Mouse (Mus musculus) lung, postnatal 10 days (tissue): ENCODE results near the gene Rnaseh2c.

Source experiments
- DNase-seq: peaks from one replicate; pipeline ENCODE4 v3.0.0; 2021

Rnaseh2c gene

DNA sequence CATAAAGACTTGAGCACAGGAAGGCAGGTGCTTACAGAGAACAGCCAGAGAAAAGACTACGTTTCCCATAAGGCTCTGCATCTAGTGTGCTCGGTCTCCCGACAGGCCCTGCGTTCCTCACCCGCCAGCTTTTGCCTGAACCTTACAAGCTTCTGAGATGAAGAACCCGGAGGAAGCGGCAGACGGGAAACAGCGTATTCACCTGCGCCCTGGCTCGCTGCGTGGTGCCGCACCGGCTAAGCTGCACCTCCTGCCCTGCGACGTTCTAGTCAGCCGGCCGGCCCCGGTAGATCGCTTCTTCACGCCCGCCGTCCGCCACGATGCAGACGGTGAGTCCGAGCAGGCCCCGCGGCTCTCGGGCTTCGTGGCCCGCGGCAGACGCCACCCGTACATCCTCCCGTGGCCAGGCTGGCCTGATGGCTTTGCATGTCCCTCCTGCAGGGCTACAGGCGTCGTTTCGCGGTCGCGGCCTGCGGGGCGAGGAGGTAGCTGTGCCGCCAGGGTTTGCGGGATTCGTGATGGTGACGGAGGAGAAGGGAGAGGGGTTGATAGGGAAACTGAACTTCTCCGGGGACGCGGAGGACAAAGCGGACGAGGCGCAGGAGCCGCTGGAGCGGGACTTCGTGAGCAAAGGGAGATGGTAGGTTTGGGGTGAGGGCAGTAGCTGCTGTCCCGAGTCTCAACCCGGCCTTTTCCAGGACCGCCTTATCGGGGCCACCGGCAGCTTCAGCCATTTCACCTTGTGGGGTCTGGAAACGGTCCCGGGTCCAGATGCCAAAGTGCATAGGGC is at the start of gene Rnaseh2c:
Gene Rnaseh2c (plus strand): TSS at position 122 of the 790 bp plus-strand sequence.
- peak; percentile 79 for DNase-seq

DNA sequence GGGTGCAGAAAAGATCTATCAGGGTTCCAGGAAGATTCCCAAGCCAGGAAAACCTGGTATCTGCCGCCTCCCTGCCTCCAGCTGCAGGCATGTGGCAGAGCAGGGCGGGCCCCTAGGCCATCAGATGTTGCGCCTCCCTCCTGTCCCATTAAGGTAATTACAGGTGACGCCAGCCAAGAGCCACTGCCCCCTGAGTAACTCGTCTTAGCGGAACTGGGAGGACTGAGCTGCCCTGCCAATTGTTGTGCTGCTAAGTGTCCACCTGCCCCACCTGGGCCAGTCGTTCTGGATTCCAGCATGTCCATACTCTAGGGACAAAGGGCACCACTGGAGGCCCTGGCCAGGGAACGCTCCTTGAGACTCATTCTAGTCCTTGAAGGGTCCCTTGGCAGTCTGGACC is 47.9 kb upstream of the Rnaseh2c start:
- no peak for DNase-seq

DNA sequence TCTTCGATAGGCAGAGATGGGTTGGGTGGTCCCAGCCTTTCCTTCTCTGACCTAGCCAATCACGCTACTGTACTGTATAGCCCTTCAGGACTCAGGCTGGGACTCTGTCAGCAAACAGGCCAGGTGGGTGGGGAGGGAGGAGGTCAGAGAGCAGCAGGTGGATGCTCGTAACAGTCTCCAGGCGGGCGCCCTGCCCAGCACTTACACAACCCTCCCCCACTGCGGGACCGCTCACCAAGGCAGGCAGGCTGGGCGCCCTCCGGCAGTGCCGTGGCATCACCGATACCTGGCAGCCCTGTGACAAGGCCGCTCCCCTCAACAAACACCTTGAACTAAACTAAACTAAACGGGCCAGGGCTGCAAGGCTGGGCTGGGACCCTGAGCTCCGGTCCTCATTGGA is 47.5 kb upstream of the Rnaseh2c start:
- DNase-seq = peak; percentile 48

DNA sequence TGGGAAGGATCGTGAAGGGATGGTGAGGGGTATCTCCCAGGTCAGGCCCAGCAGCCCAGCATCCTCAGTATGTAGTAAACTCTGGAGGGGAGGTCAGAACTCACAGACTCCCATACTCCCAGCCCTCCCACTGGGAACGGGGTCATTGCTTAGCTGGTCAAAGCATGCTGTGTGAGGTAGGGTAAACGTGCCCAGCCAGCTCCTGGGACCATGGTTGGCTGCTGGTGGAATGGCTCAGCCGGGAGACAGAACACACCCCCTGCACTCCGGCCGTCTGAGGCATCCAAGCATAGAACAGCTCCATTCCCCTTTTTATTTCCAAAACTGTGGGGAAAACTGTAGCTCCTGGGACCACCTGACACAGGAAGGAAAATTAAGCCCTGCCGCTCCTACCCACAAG is 43.5 kb upstream of the Rnaseh2c start:
- DNase-seq = no peak

DNA sequence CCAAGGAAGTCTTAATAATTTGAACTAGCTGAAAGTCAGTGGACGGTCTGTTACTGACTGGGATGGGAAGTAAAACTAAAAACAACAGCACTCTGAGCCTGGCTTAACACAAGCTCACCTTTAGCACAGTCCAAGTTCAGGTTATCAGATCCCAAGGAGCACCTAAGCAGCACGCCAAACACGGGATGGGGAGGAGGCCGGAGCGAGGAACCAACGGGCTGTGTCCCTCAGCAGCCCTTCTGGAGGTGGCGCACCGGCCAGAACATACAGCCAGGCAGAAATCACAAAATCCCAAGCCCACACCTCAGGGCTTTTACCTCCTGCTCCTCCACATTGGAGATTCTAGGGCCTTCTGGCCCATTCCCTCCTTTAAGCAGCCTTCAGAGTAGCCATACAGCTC is 42.9 kb upstream of the Rnaseh2c start:
- no peak for DNase-seq

DNA sequence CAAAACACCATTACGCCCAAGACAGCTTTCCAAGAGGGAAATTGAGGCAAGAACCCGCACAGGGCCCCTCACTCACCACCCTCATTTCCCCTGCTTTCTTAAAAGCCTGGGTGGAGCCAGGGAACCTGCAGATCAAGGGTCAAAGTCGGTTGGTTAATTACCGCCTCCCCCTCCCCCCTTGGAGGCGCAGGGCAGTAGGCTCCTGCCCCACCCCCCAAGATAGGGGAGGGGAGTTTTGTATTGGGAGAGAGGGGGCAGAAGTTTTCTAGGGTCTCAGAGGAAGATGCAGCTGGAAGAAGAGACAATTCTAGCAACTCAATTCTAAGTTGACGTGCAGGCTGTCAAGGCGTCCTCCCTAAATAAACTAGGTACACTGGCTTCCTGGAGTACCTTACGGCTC is 42.4 kb upstream of the Rnaseh2c start:
- DNase-seq = no peak

DNA sequence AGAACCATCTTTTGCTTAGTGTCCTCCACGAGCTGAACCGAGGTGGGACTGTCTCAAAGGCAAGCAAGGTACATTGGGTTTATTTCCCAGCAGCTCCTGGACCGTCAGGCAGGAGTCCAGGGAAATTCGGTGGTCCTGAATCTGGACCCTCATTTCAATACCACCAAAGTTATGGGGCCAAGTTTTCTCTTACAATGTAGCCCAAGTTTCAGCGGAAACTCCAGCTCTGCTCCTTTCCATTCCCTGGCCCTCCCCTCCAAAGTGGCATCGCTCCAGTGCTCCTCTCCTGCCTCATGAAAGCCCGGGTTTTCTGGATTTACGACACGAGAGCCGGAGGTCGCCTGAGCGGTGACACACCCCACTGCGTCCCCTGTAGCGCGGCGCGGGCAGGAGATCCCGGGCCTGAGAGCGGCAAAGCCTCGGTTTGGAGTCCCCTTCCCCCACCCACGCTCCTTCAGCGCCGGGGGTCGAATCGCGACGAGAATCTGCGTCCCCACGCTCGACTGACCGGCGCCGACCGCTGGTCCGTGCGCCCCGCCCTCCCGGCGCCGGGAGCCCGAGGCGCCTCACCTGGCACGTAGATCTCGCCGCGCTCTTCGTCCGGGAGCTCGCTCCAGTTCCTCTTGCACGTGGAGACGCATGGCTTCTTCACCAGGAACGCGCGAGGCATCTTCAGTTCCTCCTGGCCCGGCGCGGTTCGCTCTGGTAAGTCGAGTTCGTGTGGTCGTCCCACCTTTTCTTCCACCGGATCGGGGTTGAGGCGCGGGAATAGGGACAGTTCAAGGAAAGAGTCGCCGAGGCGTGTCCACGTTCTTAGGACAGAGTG is 41.8 kb upstream of the Rnaseh2c start:
- DNase-seq = no peak

DNA sequence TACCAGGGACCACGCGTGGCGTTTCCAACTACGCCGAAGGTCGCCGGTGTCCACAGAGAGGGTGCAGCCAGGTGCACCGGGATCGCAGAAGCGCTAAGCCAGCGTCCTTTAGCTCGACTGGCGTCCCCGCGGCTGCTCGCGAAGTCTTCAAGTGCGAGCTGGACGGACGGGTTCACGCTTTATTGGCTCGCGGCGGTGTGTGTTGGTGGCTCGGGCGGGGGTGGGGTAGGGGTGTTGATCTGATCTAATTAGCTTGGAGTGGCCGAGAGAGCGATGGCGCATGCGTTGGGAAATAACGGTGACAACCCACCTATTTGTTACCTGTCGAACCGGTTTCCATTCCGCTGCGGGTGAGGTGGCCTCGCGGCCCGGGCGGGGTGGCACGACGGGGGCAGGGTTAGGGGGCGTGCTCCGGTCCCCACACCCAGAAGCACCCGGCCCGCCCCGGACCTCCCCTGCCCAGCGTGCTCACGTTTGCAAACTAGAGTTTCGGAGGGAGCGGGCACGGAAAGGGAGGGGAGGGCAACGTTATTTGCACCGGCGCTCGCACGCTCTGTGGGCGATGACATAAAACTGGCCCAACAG is 41.1 kb upstream of the Rnaseh2c start, which contains the start of gene Ovol1:
Gene Ovol1 (minus strand): TSS at position 190 of the 585 bp plus-strand sequence.
- DNase-seq = peak; percentile 72

DNA sequence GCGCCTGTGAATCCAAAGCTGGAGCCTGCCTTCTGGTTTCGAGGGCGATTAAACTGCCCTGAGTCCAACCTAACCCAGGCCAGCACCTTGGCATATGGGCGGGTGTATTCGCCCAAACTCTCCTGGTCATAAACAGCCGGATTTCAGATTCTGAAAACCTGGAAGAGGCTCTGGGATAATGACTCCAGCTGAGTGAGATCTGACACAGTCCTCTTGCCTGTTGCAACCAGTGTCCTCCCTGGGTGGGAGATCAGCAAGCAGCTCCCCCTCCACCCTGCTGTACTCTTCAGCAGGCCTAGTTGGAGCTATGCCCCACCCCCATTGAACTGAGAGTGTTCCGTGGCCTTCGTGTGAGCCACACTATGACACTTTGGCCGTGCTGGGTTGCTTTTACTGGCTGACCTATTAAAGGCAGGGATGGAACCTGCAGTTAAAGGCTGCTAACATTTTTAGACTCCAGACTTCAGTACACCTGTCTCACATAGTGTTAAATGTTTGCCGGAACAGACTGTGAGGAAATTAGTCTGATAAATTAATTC is 40.4 kb upstream of the Rnaseh2c start:
- no peak for DNase-seq

DNA sequence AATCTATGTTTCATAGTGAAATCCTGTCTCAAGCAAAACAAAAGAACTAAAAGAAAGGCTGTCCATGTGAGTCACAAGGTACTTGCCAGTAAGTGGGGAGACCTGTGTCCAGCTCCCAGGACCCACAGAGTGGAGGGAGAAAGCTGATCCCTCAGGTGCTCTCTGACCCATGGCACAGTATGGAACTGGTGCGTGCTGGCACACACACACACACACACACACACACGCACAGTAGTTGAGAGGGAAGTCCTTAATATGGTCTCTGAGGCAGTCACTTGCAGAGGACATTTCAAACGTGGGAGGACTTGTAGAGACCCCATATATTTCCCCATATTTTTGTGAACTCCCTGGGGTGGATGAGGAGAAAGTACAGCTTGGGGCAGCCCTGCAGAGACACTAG is 39.8 kb upstream of the Rnaseh2c start:
- no peak for DNase-seq

DNA sequence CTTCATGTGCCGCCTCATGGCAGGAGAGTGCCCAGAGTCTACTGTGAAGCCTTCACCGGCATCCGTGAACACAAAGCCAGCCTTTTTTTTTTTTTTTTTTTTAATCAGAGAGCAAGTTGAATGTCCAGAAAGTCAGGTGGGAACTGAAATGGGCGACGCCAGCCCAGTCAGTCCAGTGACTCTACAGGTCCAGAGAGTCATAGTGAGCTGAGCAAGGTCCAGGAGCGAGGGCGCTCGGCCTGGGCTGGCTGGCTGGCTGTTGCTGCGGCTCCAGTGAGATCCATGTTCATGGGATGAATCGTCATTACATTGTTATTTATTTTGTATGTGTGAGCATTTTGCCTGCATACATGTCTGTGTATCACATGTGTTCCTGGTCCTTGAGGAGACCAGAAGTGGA is 38.9 kb upstream of the Rnaseh2c start:
- DNase-seq = no peak

DNA sequence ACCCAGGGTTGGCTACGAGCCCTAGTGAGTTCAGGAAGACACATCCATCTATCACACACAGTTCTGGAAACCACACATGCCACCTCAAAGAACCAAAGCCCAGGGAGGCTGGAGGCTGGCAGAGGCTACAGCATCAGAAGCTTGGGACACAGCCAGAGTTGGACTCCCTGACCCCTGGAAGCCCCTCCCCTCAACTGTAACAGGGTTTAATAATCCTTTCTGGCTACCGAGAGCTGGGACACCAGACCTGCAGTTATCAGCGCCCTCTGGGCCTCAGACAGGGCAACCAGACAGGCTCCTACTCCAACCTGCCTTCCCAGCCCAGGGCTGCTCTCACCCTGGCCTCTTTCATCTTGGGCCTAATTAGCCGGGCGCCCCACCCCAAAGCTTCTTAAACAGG is 35.4 kb upstream of the Rnaseh2c start:
- DNase-seq = no peak

DNA sequence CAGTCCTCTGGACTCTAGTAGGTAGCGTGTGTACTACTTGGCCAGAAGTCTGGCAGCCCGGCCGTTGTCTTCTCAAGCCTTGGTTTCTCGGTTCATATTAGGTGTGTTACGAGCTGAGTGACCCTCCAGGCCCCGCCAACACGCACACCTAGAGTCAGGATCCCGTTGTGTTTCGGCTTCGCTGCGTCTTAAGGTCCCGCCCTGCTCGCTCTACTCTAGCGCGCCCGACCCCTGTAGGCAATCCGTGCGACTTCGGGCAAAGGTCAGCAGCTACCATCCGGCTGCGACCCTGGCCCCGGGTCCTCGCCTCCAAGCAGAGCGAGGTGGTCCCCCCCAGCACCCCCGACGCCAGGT is 34.5 kb upstream of the Rnaseh2c start:
- no peak for DNase-seq

DNA sequence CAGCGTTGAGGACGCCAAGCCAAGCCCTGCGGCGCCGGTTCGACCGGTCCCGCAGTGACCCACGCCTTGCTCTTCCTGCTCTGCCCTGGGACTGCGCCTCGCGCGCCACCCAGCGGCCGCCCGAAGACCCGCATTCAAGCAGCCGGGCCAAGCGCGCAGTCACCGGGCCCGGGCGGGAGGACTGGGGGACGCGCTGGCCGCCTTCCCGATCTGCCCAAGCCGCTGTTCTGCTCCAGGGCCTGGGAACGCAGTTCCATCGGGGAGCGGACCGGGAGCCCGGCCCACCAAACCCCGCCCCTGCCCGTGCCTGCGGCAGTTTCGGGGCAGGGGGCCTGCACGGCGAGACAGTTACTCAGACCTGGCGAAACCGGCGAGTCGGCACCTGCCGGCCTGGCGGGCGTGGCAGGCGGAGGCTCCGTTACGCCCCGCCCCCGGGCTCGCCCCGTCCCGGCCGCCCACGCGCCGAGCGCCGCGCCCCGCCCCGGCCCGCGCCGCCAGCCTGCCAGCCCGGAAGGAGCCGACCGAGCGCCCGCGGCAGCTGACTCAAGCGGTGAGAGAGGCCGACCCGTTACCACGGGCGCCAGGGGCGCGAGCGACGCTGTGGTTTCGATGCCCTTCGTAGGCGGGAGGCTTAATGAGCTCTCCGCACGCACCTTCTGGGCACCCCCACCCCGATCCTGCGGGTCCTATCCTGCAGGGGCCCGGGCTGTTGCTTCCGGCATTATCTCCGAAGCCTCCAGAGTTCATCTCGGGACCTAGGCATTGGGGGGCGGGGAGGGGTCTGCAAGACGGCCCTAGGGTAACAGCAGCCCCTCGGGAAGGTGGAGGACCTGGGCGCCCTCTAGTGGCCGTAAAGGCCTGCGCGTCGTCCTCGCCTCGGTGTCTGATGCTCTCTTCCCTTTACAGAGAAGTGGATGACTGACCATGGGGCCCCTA is 33.9 kb upstream of the Rnaseh2c start, which contains the start of gene Ap5b1:
Gene Ap5b1 (plus strand): TSS at position 492 of the 936 bp plus-strand sequence.
- DNase-seq = peak; percentile 93

DNA sequence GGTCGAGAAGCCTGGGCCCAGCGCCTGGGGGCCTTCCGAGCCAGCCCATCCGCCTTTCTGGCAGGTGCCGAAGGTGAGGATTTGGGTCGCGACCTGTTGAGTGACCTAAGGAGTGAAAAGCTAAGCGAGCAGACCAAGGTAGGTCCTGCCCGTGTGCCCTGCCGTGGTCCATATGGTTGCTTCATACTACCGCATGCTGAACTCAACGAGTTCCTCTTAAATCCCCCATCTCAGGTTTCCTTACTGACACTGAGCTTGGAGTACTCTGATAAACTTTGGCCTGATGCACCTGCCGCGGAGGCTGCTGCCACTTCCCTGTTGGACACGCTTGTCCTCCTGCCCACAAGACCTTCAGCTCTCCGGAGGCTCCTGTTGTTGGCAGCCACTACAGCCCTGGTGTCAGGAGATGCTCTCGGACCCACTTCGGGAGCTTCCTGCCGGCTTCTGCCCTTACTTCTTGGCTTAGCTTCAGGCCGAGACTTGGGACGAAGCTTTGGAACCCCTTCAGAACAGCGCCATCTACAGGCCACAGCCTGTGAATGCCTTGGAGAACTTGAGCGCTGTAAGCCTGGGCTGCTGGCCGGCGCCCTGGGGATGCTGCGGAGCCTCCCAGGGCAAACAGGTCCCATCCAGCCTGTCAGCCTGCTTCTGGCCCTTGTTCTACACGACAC is 33.1 kb upstream of the Rnaseh2c start:
- DNase-seq = peak; percentile 92

DNA sequence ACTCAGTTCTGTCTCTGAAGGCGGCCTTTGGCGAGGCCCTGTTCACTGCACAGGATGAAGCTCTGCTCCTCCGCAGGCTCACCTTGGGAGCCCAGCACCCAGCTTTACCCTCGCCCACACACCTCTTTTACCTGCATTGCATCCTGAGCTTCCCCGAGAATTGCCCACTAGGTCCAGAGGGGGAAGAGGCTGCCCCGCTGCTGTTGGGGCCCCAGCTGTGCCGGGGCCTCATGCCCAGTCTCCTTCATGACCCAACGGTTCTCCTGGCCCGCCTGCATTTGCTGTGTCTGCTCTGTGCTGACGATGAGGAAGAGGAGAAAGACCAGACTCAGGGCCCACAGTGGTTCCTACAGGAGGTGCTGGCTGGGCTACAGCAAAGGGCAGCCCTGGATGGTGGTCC is 32.2 kb upstream of the Rnaseh2c start:
- DNase-seq = no peak

DNA sequence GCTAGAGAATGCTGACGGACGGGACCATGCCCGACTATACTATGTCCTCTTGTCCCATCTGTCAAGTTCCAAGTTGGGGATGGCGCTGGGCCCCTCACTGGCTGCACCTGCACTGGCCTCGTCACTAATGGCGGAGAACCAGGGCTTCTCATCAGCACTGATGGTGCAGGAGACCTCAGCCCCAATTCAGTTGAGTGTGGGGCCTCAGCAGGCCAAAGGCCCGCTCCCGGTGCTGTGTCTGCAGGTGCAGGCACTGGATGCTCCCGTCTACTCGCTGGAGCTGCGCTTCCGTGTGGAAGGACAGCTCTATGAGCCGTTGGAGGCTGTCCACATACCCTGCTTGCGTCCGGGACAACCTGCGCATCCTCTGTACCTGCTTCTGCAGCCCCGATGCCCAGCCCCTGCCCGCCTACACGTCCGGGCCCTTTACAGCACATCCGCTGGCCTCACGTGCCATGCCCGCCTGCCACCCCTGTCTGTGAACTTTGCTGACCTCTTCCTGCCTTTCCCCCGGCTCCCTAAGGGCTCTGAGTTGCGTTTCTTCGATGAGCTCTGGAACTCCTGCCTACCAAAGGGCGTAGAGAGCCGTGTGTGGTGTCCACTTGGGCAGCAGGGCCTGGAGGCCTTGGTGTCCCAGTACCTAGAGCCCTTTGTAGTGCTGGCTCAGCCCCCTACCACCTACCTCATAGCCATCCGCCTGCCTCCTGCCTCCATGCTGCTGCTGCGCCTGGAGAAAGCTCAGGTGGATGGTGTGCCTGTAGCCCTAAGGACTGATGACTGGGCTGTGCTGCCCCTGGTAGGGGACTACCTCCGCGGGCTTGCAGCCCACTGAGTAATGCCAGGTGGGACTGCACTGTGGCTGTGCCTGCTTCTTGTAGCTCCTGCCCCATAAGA is 31.1 kb upstream of the Rnaseh2c start:
- no peak for DNase-seq

DNA sequence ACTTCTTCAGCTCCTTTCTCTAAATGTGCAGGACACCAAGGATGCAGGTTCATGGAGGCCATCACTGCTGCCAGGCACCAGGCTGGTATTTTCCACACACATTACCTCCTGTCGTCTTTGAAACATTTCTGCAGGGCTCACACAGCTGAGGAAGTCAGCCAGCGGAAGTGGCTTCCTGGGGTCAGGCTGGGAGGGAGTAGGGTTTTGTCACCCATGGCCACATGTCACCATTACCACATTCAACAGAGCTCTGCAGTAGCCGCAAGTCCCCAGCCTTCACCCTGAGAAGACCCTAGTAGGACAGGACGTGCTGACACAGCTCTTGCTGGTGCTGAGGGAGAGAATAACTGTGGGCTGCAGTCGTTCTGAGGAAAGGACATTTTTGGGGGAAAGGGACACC is 29.8 kb upstream of the Rnaseh2c start:
- no peak for DNase-seq

DNA sequence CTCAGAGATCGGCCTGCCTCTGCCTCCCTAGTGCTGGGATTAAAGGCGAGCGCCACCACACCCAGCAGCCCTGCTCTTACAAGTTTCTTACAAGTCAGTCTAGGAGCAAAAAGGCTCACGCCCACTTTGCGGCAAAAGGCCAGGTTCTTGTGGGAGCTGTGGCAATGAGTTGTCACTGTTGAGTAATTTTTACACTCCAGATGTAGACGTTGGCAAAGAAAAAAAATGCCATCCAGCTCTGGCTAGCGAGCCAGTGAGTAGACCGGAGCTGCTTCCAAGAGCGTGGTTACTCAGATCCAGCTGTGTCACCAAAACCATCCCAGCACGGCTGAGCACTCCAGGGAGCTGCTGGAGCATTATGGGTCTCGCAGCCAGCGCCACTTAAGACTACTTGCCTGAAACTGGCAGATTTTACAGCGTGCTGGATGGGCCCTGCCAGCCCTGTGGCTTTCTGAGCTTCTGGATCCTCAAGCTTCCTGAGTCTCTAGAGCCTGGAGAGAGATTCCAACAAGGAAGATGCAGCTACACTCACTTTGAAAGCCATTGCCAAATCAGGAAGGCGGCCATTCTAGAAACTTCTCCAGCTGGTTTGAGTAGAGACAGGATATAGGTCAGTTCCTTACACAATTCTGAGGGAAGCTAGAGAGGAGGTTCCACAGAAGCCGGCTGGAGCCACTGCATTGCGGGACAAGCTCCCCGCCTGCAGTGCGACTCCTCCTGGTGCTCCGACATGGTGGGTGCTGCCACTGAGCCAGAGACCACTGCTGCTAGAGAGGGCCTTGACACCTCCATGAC is 29.1 kb upstream of the Rnaseh2c start:
- DNase-seq = peak; percentile 77

DNA sequence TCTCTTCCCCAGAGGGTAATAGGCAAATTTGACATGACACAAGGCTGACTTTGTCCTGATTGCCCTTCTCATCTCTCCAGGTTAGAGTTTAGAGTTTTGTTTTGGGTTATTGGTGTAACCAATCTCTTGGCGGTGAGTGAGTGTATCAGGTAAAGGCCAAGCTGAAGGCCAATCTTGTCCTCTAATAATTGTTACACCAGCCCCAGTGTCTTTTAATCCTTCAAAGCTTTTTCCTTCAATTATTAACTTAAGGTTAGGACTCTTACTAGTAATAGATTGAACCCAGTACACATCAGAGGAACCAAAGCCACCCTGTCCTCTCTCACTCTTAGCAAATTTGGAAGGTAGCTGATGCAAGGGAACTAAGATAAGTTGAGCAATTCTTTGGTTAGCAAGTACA is 26.3 kb upstream of the Rnaseh2c start:
- no peak for DNase-seq
